Mouse (Mus musculus) liver, embryonic 13.5 days (tissue): ENCODE results near the gene Slc25a5. TPM values are rescaled to one million over a fixed set of nuclear protein-coding genes. Genes with fewer than 3 reads are reported as not detected.

ENCODE experiments used
- ATAC-seq: fragments of 200-750 bp; cut with Nextera tagmentation; 2 replicates; pipeline ENCODE4 v1.8.0; 2017; ENCODE audit warnings: low read depth, mild to moderate bottlenecking, moderate number of reproducible peaks, moderate library complexity
- DNase-seq: peaks from one replicate; pipeline ENCODE4 v3.0.0; 2022
- H3K27ac ChIP-seq: fragments of 300-500 bp; sonication (generic); 2 replicates; pipeline ENCODE4 v1.5.1; 2015; ENCODE audit warnings: moderate library complexity, mild to moderate bottlenecking, inconsistent platforms
- H3K27me3 ChIP-seq: fragments of 300-500 bp; sonication (generic); 2 replicates; pipeline ENCODE4 v1.6.1; 2015; ENCODE audit warnings: mild to moderate bottlenecking, inconsistent platforms
- H3K36me3 ChIP-seq: fragments of 300-500 bp; sonication (generic); 2 replicates; pipeline ENCODE4 v1.6.1; 2015; ENCODE audit warnings: mild to moderate bottlenecking, inconsistent platforms
- H3K4me1 ChIP-seq: fragments of 300-500 bp; sonication (generic); replicated peaks from 2 replicates; pipeline ENCODE4 v1.6.1; 2015; ENCODE audit warnings: inconsistent platforms
- H3K4me2 ChIP-seq: fragments of 300-500 bp; sonication (generic); 2 replicates; pipeline ENCODE4 v1.6.1; 2015; ENCODE audit warnings: inconsistent platforms, mild to moderate bottlenecking, moderate library complexity
- H3K4me3 ChIP-seq: fragments of 300-500 bp; sonication (generic); replicated peaks from 2 replicates; pipeline ENCODE4 v1.5.1; 2015; ENCODE audit warnings: mild to moderate bottlenecking, inconsistent platforms
- H3K9ac ChIP-seq: fragments of 300-500 bp; sonication (generic); 2 replicates; pipeline ENCODE4 v1.6.1; 2015; ENCODE audit warnings: mild to moderate bottlenecking, inconsistent platforms
- H3K9me3 ChIP-seq: fragments of 300-500 bp; sonication (generic); replicated peaks from 2 replicates; pipeline ENCODE4 v1.6.1; 2016; ENCODE audit warnings: inconsistent platforms
- WGBS: fragments of 180-500 bp; shearing (Covaris S2); methylation state at CpG from one replicate; pipeline ENCODE4 v1.1.7; 2015; ENCODE audit not compliant: insufficient replicate concordance; 5-methylcytosine and 5-hydroxymethylcytosine counted together
- polyA plus RNA-seq: library from polyadenylated mRNA; unstranded; fragments of >200 nt; fragmentation: Nextera tagmentation; extraction: Ambion mirVana; gene quantifications from 2 replicates; pipeline ENCODE4 v1.2.1, GENCODE M21; 2015

Gene Slc25a5
- polyA plus RNA-seq, 1 experiment from 2014 or later: 657 TPM

DNA sequence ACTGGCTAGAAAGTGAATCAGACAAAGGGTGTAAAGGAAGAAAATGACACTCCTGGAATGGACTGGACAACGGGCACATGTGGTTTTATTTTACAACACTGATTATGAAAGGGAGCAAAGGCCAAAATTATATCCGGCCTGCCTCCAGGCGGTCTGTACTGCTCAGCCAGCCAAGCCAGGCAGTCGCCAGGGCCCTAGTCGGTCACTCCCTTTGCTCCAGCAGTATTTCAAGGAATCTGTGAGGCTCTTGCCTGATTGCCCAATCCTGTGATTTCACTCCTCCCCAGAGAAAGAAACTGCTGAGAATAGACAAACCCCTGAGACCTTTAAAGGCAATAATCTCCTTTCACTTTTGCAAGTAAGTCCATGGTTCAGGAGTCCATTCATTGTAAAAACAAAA, 8.7 kb downstream of the Slc25a5 start:
- no peak overlapping the region for H3K27ac ChIP-seq
- no peak overlapping the region for H3K9ac ChIP-seq
- WGBS: 59% methylated on average over 5 of the region's 5 CpGs
- no peak overlapping the region for H3K4me3 ChIP-seq
- H3K4me2 ChIP-seq: no peak overlapping the region
- no peaks in the 10 kb centered on the region for H3K36me3 ChIP-seq
- no peaks in the 10 kb centered on the region for H3K9me3 ChIP-seq
- H3K4me1 ChIP-seq: peaks cover 8% of the 10 kb centered on the region
- no peak for ATAC-seq
- no peak for DNase-seq
- no peaks in the 10 kb centered on the region for H3K27me3 ChIP-seq

DNA sequence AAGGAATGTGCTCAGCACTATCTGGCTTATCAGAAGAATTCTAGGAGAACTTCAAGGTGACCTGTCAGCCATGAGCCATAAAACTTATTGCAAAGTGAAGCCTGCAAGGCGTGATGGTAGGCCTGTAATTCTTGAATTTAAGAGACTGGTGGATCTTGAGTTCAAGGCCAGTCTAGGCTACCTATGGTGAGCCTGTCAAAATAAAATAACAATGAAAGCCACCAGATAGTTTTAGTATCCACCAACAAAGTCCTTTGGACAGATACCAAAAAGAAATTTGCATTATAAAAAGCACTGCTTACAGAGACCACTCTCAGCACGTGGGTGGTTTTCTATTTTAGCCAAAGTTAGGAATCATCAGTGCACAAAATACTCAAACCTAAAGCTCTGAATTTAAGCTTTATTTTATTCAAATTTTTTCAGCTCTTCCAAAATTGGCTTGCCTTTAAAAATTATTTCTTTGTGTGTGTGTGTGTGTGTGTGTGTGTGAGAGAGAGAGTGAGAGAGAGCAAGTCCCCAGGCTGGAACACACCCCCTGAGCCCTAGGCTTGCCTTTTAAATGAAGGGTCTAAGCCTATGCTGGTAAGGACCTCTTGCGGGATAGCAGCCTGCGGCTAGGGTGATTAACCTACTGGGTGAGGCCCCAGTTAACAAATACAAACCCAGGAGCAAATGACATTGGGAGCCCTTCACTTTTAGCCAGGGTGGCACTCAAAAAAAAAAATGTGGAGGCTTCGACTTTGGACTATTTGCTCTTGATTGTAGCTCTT, 10.2 kb downstream of the Slc25a5 start:
- DNase-seq: no peak
- peaks cover 8% of the 10 kb centered on the region for H3K4me1 ChIP-seq
- H3K27me3 ChIP-seq: no peaks in the 10 kb centered on the region
- WGBS: 68% methylated on average over 5 of the region's 5 CpGs
- H3K27ac ChIP-seq: no peak overlapping the region
- no peak overlapping the region for H3K9ac ChIP-seq
- no peak for ATAC-seq
- H3K4me2 ChIP-seq: no peak overlapping the region
- H3K9me3 ChIP-seq: no peaks in the 10 kb centered on the region
- H3K4me3 ChIP-seq: no peak overlapping the region
- H3K36me3 ChIP-seq: no peaks in the 10 kb centered on the region

DNA sequence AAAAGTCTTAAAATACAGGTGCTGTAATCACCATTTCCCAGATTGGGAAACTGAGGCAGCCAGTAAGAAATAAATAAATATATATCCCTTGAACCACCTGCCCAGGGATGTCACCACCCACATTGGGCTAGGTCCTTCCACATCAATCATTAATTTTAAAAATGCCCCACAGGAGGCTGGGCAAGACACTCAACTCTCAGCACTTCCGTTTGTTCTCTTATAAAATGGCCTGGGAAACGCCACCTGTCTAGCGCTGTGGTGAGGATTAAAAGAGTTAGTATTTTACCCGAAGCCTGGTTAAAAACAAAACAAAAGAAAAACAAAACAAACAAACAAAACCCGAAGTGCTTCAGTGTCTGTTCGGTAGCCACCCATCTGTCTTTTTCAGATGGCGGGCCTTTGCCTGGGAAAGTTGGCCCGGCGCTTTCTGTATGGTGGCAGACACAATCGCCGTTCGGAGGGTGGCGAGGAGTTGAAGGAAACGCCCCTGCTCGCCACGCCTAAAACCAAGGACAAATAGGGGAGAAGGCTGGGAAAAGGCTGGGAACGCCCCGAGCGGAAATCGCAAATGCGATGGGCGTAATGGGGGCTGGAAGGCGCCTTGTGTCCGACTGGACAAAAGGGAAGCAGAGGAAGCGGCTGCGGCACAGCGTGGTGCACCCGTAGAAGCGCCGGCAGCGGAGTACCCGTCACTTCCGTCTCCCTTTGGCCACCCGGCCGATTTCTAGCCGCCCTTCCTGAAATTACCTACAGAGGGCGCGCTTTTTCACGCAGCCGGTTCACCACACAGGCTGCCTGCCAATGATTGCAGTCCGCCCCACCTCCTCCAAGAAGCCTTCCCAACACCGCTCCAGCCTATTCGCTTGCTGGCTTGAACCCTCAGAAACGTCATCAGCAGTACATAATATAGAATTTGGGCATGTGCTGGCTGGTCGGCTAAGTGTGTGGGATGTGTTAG, 12.2 kb downstream of the Slc25a5 start:
- Histone ChIP-seq H3K27ac (peak overlapping the region; percentile 87), H3K4me3 (peak overlapping the region; percentile 60), H3K36me3 (no peaks in the 10 kb centered on the region), H3K9me3 (no peaks in the 10 kb centered on the region), H3K4me1 (peaks cover 8% of the 10 kb centered on the region), H3K9ac (peak overlapping the region; percentile 62), H3K27me3 (no peaks in the 10 kb centered on the region), H3K4me2 (peak overlapping the region; percentile 65)
- DNase-seq (peak; percentile 82), ATAC-seq (peak; percentile 93)
- 7% methylated on average over 45 of the region's 45 CpGs for WGBS

DNA sequence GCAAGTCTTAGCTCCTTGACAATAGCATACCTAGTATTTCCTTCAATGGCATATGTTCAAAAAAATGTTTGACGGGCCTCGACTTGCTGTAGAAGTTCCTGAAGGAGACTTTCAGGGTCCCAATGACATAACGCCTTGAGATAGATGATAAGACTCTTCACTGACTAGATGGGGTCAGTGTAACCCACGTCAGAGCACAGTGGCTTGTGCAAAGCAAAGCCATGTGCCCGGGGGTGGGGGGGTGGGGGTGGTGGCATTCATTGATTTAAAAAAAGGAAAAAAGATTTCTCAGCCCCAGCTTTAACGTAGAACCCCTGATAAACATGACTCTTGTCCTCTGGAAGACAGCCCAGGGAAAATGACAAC, 12.8 kb downstream of the Slc25a5 start:
- Histone ChIP-seq H3K4me1 (peaks cover 8% of the 10 kb centered on the region), H3K4me3 (peak overlapping the region; percentile 60), H3K27me3 (no peaks in the 10 kb centered on the region), H3K9ac (no peak overlapping the region), H3K27ac (peak overlapping the region; percentile 87; the same call in 1 of the 2 replicates), H3K36me3 (no peaks in the 10 kb centered on the region), H3K4me2 (peak overlapping the region; percentile 65), H3K9me3 (no peaks in the 10 kb centered on the region)
- DNase-seq: no peak
- peak; percentile 27; the same call in 1 of the 2 replicates for ATAC-seq
- WGBS: 34% methylated on average over 6 of the region's 6 CpGs

DNA sequence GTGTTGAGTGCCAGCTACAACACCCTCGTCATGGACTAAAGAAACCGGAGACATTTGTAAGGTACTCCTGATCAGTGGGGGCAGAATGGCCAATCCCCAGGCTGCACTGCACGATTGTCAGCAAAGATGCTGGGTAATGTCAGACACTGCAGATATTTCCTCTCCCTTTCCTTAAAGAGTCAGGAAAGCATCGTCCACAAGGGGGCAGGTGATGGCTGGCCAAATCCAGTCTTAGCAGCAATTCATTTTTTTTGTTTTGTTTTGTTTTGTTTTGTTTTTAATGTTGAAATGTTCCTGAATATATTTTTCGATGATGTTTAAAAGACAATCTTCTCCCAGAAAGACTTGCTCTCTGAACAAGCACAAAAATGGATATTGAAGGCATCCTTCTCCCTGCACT, 15.9 kb downstream of the Slc25a5 start:
- no peak overlapping the region for H3K9ac ChIP-seq
- no peak overlapping the region for H3K27ac ChIP-seq
- no peak overlapping the region for H3K4me3 ChIP-seq
- H3K4me1 ChIP-seq: peaks cover 8% of the 10 kb centered on the region
- no peaks in the 10 kb centered on the region for H3K27me3 ChIP-seq
- WGBS: 34% methylated on average over 5 of the region's 5 CpGs
- no peaks in the 10 kb centered on the region for H3K36me3 ChIP-seq
- ATAC-seq (no peak), DNase-seq (no peak)
- no peak overlapping the region for H3K4me2 ChIP-seq
- no peaks in the 10 kb centered on the region for H3K9me3 ChIP-seq

DNA sequence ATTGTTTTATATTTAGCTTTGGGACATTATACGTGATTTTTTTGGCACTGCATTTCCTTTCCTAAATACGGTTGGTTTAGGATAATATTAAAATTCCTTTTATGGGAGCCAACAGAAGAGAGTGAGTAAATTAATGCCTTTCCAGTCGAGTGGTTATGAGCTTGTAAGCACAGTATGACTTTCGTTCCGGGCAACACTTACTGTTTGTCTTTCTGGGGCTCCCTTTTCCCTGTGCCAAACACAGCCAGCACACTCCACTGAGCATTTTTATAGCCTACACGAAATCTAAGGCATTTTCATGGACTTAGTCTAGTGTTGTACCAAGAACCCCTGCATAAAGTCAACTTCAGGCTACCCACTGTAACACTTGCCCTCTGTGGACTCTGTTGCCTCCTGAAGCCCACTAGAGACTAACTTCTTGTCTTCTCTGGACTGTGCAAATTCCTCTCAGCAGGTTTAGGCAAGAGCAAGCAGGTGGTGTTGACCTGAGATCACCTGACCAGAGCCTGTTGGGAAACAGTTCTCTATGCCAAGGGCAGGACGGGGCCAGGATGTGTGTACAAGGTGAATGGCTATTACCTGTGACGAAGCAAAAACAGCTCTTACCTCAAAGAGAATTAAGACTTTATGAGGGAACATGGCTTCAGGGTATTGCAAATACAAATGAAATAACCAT, 18.8 kb downstream of the Slc25a5 start:
- WGBS: 67% methylated on average over 8 of the region's 8 CpGs
- Histone ChIP-seq H3K4me1 (peaks cover 15% of the 10 kb centered on the region), H3K27me3 (no peaks in the 10 kb centered on the region), H3K4me2 (no peak overlapping the region), H3K36me3 (no peaks in the 10 kb centered on the region), H3K9ac (no peak overlapping the region), H3K9me3 (no peaks in the 10 kb centered on the region), H3K27ac (no peak overlapping the region), H3K4me3 (no peak overlapping the region)
- ATAC-seq: peak; percentile 44; the same call in 1 of the 2 replicates
- DNase-seq: no peak

DNA sequence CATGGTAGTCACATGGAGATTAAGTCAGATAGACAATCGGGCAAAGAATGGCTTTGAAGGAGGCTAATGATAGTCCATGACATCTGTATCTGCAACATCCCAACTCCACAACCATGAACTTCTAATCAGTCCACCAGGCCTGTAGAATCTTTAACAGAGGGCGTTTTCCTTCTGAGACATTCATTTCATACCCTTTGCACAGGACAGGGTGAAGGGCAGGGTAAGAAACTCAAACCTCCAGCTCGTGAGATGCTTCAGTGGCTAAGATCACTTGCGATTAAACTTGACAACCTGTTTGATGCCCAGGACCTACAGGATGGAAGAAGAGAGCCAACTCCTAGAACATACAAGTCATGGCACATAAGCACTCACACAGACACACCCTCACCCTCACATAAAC, 19.6 kb downstream of the Slc25a5 start:
- no peak overlapping the region for H3K4me2 ChIP-seq
- no peak overlapping the region for H3K4me3 ChIP-seq
- H3K27ac ChIP-seq: no peak overlapping the region
- ATAC-seq: no peak
- no peaks in the 10 kb centered on the region for H3K27me3 ChIP-seq
- H3K4me1 ChIP-seq: peaks cover 15% of the 10 kb centered on the region
- H3K9me3 ChIP-seq: no peaks in the 10 kb centered on the region
- H3K36me3 ChIP-seq: no peaks in the 10 kb centered on the region
- WGBS: 57% methylated on average over 4 of the region's 4 CpGs
- H3K9ac ChIP-seq: no peak overlapping the region
- no peak for DNase-seq

DNA sequence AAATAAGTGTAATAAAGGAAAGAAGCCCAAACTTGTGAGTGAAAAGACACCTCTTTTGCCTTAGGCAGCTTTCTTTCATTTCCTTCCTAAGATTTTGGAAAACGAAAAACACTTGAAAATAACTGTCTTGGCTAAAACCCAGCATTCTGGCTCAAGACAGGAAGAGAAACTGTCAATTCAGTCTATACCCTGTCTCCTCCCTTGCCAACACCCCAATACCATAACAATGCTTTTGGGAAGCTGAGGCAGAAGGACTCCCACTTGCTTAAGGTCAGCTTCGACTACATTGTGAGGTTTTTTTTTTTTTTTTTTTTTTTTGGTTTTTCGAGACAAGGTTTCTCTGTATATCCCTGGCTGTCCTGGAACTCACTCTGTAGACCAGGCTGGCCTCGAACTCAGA, 20.0 kb downstream of the Slc25a5 start:
- ATAC-seq (no peak), DNase-seq (no peak)
- Histone ChIP-seq H3K4me1 (peaks cover 15% of the 10 kb centered on the region), H3K4me3 (no peak overlapping the region), H3K4me2 (no peak overlapping the region), H3K36me3 (no peaks in the 10 kb centered on the region), H3K9ac (no peak overlapping the region), H3K9me3 (no peaks in the 10 kb centered on the region), H3K27me3 (no peaks in the 10 kb centered on the region), H3K27ac (no peak overlapping the region)
- WGBS: 54% methylated on average over 4 of the region's 4 CpGs

DNA sequence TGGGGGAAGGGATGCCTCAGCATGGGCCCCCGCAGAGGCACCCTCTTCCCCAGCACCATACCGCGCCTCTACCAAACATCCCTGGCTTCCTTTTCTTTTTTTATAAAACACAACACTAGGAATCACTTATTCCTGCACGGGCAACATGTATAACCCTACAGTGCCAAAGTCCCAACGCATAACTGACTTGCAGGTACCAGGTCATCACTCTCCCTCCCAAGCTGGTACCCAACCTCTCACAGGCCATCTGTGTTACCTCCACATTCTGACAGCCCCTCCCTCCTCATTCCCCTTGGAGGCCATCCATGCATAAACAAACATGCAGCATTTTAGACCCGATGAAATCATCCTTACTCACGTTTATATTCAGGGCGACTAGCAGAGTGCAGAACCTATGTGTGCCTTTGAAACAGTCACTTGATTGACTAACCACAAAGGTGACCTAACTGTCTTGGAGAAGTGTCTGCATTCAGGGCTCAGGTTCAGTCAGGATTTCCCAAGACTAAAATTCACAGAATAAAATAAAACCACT, 21.0 kb downstream of the Slc25a5 start:
- Histone ChIP-seq H3K9ac (no peak overlapping the region), H3K27me3 (no peaks in the 10 kb centered on the region), H3K36me3 (no peaks in the 10 kb centered on the region), H3K4me3 (no peak overlapping the region), H3K27ac (0 out of 2 replicates have a peak overlapping the region, but pooled peaks have one; percentile 13), H3K4me1 (peaks cover 15% of the 10 kb centered on the region), H3K4me2 (peak overlapping the region; percentile 59; the same call in 1 of the 2 replicates), H3K9me3 (no peaks in the 10 kb centered on the region)
- ATAC-seq (no peak), DNase-seq (no peak)
- 43% methylated on average over 8 of the region's 8 CpGs for WGBS

DNA sequence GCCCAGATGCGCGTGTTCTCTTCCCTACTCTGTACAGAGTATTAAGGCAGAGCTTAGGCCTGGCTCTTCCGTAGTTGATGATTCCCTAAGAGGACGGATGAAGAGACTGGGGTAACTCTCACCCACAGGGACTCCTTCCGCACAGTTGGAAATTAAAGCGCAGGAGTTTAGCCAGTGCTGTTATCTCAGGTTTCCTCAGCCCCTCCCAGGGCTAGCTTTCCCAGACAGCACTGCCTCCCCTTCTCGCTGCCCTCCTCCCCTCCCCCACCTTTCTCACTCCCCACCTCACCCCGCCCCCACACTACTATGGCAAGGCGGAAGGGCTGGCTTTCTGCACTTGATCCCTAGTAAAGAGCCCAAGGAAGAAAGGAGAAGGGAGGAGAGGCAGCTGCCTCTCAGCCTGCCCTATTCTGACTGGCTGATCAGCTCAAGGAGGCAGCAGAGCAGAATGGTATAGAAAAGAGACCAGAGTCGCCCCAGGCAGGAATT, 21.5 kb downstream of the Slc25a5 start:
- Histone ChIP-seq H3K9me3 (no peaks in the 10 kb centered on the region), H3K4me2 (peak overlapping the region; percentile 59), H3K27ac (peak overlapping the region; percentile 13), H3K4me3 (peak overlapping the region; percentile 36), H3K4me1 (peaks cover 15% of the 10 kb centered on the region), H3K9ac (peak overlapping the region; percentile 43), H3K27me3 (no peaks in the 10 kb centered on the region), H3K36me3 (no peaks in the 10 kb centered on the region)
- DNase-seq: peak; percentile 11
- ATAC-seq: peak; percentile 71
- WGBS: 13% methylated on average over 10 of the region's 10 CpGs

DNA sequence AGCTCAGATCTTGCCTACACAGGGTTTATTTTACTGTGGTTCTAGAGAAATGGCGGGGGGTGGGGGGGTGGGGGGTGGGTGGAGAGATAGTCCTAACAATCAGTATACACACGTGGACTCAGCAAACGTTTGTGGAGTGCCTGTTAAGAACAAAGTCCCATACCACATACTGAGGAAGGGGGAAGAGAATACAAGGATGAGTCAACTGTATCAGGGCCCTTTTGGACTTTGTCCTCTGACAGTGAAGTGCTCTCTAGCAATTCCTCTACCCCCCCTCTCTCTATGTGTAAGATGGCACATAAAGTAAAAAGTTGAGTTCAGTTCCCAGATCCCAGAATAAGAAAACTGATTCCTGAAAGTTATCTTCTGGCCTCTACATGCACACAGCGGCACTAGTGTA, 24.1 kb downstream of the Slc25a5 start:
- no peaks in the 10 kb centered on the region for H3K9me3 ChIP-seq
- DNase-seq (no peak), ATAC-seq (no peak)
- peaks cover 15% of the 10 kb centered on the region for H3K4me1 ChIP-seq
- H3K4me2 ChIP-seq: no peak overlapping the region
- H3K9ac ChIP-seq: no peak overlapping the region
- no peak overlapping the region for H3K4me3 ChIP-seq
- no peaks in the 10 kb centered on the region for H3K36me3 ChIP-seq
- no peak overlapping the region for H3K27ac ChIP-seq
- WGBS: 47% methylated on average over 4 of the region's 4 CpGs
- H3K27me3 ChIP-seq: no peaks in the 10 kb centered on the region
